Mouse (Mus musculus): ENCODE measurements around the gene Megf6.

- no peak for TF ChIP-seq GATA1 (IDR thresholded peaks at IDR 0.05; ENCODE audit: borderline replicate concordance, low read length)
- no peak for TF ChIP-seq FLI1 (IDR thresholded peaks at IDR 0.05; ENCODE audit: low read length)
These were observed 27.4 kb downstream of the Megf6 start for GRCm38 (mm10) chr4:154197961-154198360.

All from megakaryocyte, embryonic 14.5 days (primary cell).